Mouse (Mus musculus) layer of hippocampus, adult 9-11 months (tissue): ENCODE measurements around the gene Lamtor3.
A peak's percentile ranks its signal among the peaks of the same experiment; 100 is the strongest.
"Not testable (repeated sequence)": the region's sequence is repeated elsewhere in the genome, so short reads cannot be mapped to it uniquely, and the experiment has no call there.

Experiments
- DNase-seq: peaks from one replicate; pipeline ENCODE4 v3.0.0; 2022

Lamtor3 gene

GRCm38 (mm10) chr3:137918172-137918931 lies at the start of gene Lamtor3:
Gene Lamtor3 (plus strand): TSS chr3:137918506.
- DNase-seq: peak; percentile 90

GRCm38 (mm10) chr3:137869395-137869794 lies 48.9 kb upstream of the Lamtor3 start:
- peak; percentile 47 for DNase-seq

- no peak for DNase-seq
Measured at GRCm38 (mm10) chr3:137879313-137879712, 39.0 kb upstream of the Lamtor3 start.

- no peak for DNase-seq
Measured at GRCm38 (mm10) chr3:137880109-137880748, 38.1 kb upstream of the Lamtor3 start.

GRCm38 (mm10) chr3:137881093-137881492 lies 37.2 kb upstream of the Lamtor3 start:
- no peak for DNase-seq

- no peak for DNase-seq
Measured at GRCm38 (mm10) chr3:137887961-137888360, 30.3 kb upstream of the Lamtor3 start.

GRCm38 (mm10) chr3:137891089-137891488 lies 27.2 kb upstream of the Lamtor3 start:
- no peak for DNase-seq

GRCm38 (mm10) chr3:137892118-137892517 lies 26.2 kb upstream of the Lamtor3 start:
- DNase-seq: no peak

GRCm38 (mm10) chr3:137893789-137894188 lies 24.5 kb upstream of the Lamtor3 start:
- no peak for DNase-seq

- no peak for DNase-seq
Measured at GRCm38 (mm10) chr3:137895196-137895595, 23.1 kb upstream of the Lamtor3 start.

GRCm38 (mm10) chr3:137896386-137896785 lies 21.9 kb upstream of the Lamtor3 start:
- DNase-seq: peak; percentile 13

GRCm38 (mm10) chr3:137896867-137897266 lies 21.4 kb upstream of the Lamtor3 start:
- DNase-seq: no peak

- no peak for DNase-seq
Measured at GRCm38 (mm10) chr3:137897685-137898084, 20.6 kb upstream of the Lamtor3 start.

- peak; percentile 55 for DNase-seq
Measured at GRCm38 (mm10) chr3:137900149-137900548, 18.2 kb upstream of the Lamtor3 start.

GRCm38 (mm10) chr3:137913093-137913492 lies 5.2 kb upstream of the Lamtor3 start:
- DNase-seq: no peak

GRCm38 (mm10) chr3:137914567-137914966 lies 3.7 kb upstream of the Lamtor3 start:
- not testable (repeated sequence) for DNase-seq

GRCm38 (mm10) chr3:137917694-137918171 lies 573 bp upstream of the Lamtor3 start:
- no peak for DNase-seq

- DNase-seq: peak; percentile 35
Measured at GRCm38 (mm10) chr3:137918932-137919311, 616 bp downstream of the Lamtor3 start.

GRCm38 (mm10) chr3:137919398-137919797 lies 1.1 kb downstream of the Lamtor3 start:
- no peak for DNase-seq

- DNase-seq: no peak
Measured at GRCm38 (mm10) chr3:137920594-137920993, 2.3 kb downstream of the Lamtor3 start.

- DNase-seq: no peak
Measured at GRCm38 (mm10) chr3:137927010-137927409, 8.7 kb downstream of the Lamtor3 start.

GRCm38 (mm10) chr3:137929940-137930339 lies 11.6 kb downstream of the Lamtor3 start:
- no peak for DNase-seq

GRCm38 (mm10) chr3:137932748-137933147 lies 14.4 kb downstream of the Lamtor3 start:
- no peak for DNase-seq

GRCm38 (mm10) chr3:137933986-137934385 lies 15.7 kb downstream of the Lamtor3 start:
- DNase-seq: no peak
